Mouse (Mus musculus): ENCODE data around the gene 9930111J21Rik2. TPM values are rescaled to one million over a fixed set of nuclear protein-coding genes. Genes with fewer than 3 reads are reported as not detected.
A peak's percentile ranks its signal among the peaks of the same experiment; 100 is the strongest.
"Not testable (repeated sequence)": the region's sequence is repeated elsewhere in the genome, so short reads cannot be mapped to it uniquely, and the experiment has no call there.

Gene 9930111J21Rik2
- polyA plus RNA-seq, 1 experiment from 2014 or later: 0.86 TPM

GRCm38 (mm10) chr11:48994018-48994417 is 57.0 kb downstream of the 9930111J21Rik2 start, which contains the start of gene Tgtp1:
Gene Tgtp1, minus strand, starts transcription at chr11:48994172.
- POLR2A ChIA-PET; H3K27me3 ChIP-seq; ATAC-seq; DNase-seq (ENCODE audit: low read depth, low spot score); CTCF ChIA-PET: not testable (repeated sequence)
- in situ Hi-C loops (cut with MboI; ENCODE audit: low pct_unique_long_range_greater_than_20kb): loop anchor here (10.0 kb wide), 2 partner anchors 69 to 91 kb away; no protein-coding TSS in a partner anchor

GRCm38 (mm10) chr11:48993296-48993695 is 57.7 kb downstream of the 9930111J21Rik2 start:
- DNase-seq (ENCODE audit: low read depth, low spot score); ATAC-seq: not testable (repeated sequence)

GRCm38 (mm10) chr11:48991740-48992520 is 59.1 kb downstream of the 9930111J21Rik2 start, which contains the start of gene Gm12185:
Gene Gm12185, minus strand, starts transcription at chr11:48992226.
- POLR2A ChIA-PET; H3K27me3 ChIP-seq; DNase-seq (ENCODE audit: low read depth, low spot score); ATAC-seq: not testable (repeated sequence)
- in situ Hi-C loops (cut with MboI; ENCODE audit: low pct_unique_long_range_greater_than_20kb): loop anchor here (10.0 kb wide), 2 partner anchors 67 to 93 kb away; no protein-coding TSS in a partner anchor
- CTCF ChIA-PET: interaction anchor here (1.2 kb wide), 1 partner anchor 93 kb away, joined by 3 read pairs; no protein-coding TSS in a partner anchor

More at GRCm38 (mm10) chr11:48993296-48993695, 57.7 kb downstream of the 9930111J21Rik2 start:
- H3K27me3 ChIP-seq, CTCF ChIA-PET, POLR2A ChIA-PET: not testable (repeated sequence)
- in situ Hi-C loops (cut with MboI; ENCODE audit: low pct_unique_long_range_greater_than_20kb): loop anchor here (10.0 kb wide), 2 partner anchors 68 to 92 kb away; no protein-coding TSS in a partner anchor

GRCm38 (mm10) chr11:48989981-48990380 is 61.1 kb downstream of the 9930111J21Rik2 start:
- ATAC-seq; H3K27me3 ChIP-seq; DNase-seq (ENCODE audit: low read depth, low spot score); POLR2A ChIA-PET; CTCF ChIA-PET: not testable (repeated sequence)
- in situ Hi-C loops (cut with MboI; ENCODE audit: low pct_unique_long_range_greater_than_20kb): loop anchor here (10.0 kb wide), 2 partner anchors 65 to 95 kb away; no protein-coding TSS in a partner anchor

GRCm38 (mm10) chr11:48988219-48988618 is 62.8 kb downstream of the 9930111J21Rik2 start:
- POLR2A ChIA-PET; DNase-seq (ENCODE audit: low read depth, low spot score); CTCF ChIA-PET; ATAC-seq; H3K27me3 ChIP-seq; in situ Hi-C loops (cut with MboI; ENCODE audit: low pct_unique_long_range_greater_than_20kb): not testable (repeated sequence)

GRCm38 (mm10) chr11:48982848-48983247 is 68.2 kb downstream of the 9930111J21Rik2 start:
- CTCF ChIA-PET; DNase-seq (ENCODE audit: low read depth, low spot score); POLR2A ChIA-PET; ATAC-seq; in situ Hi-C loops (cut with MboI; ENCODE audit: low pct_unique_long_range_greater_than_20kb); H3K27me3 ChIP-seq: not testable (repeated sequence)

GRCm38 (mm10) chr11:48980052-48980451 is 71.0 kb downstream of the 9930111J21Rik2 start:
- POLR2A ChIA-PET; H3K27me3 ChIP-seq; in situ Hi-C loops (cut with MboI; ENCODE audit: low pct_unique_long_range_greater_than_20kb); DNase-seq (ENCODE audit: low read depth, low spot score); CTCF ChIA-PET: not testable (repeated sequence)
- ATAC-seq: peak; percentile 83

- ATAC-seq; H3K27me3 ChIP-seq; POLR2A ChIA-PET; DNase-seq (ENCODE audit: low read depth, low spot score); in situ Hi-C loops (cut with MboI; ENCODE audit: low pct_unique_long_range_greater_than_20kb); CTCF ChIA-PET: not testable (repeated sequence)
These were observed 71.8 kb downstream of the 9930111J21Rik2 start, which contains the start of gene 9930111J21Rik1 for GRCm38 (mm10) chr11:48979251-48979650. Gene 9930111J21Rik1, minus strand, starts transcription at chr11:48979398.

- ATAC-seq; POLR2A ChIA-PET; CTCF ChIA-PET; DNase-seq (ENCODE audit: low read depth, low spot score); H3K27me3 ChIP-seq; in situ Hi-C loops (cut with MboI; ENCODE audit: low pct_unique_long_range_greater_than_20kb): not testable (repeated sequence)
These were observed 72.7 kb downstream of the 9930111J21Rik2 start, which contains the start of gene Olfr56 for GRCm38 (mm10) chr11:48978240-48978939. Gene Olfr56, plus strand, starts transcription at chr11:48978889.

GRCm38 (mm10) chr11:48974686-48975085 is 76.4 kb downstream of the 9930111J21Rik2 start:
- H3K27me3 ChIP-seq; POLR2A ChIA-PET; DNase-seq (ENCODE audit: low read depth, low spot score); CTCF ChIA-PET; in situ Hi-C loops (cut with MboI; ENCODE audit: low pct_unique_long_range_greater_than_20kb): not testable (repeated sequence)
- ATAC-seq: peak; percentile 86

Other genes with a start within 250 kb of the 9930111J21Rik2 start
- gene Trim41, start 233.9 kb downstream of the 9930111J21Rik2 start, polyA plus RNA-seq (2021): 63.9 TPM
- gene Trim7, start 225.1 kb downstream of the 9930111J21Rik2 start, polyA plus RNA-seq (2021): 9.5 TPM
- gene Gm12184, start 224.6 kb downstream of the 9930111J21Rik2 start, polyA plus RNA-seq (2021): 3.4 TPM
- gene Irgm1, start 179.6 kb downstream of the 9930111J21Rik2 start, polyA plus RNA-seq (2021): 39.2 TPM
- gene Gm5431, start 149.0 kb downstream of the 9930111J21Rik2 start, polyA plus RNA-seq (2021): 0.15 TPM
- 93.0 TPM for gene Psme2b, start 105.1 kb downstream of the 9930111J21Rik2 start, polyA plus RNA-seq (2021)
- gene Olfr56, start 72.4 kb downstream of the 9930111J21Rik2 start, polyA plus RNA-seq (2021): 0.06 TPM
- 0.62 TPM for gene 9930111J21Rik1, start 71.8 kb downstream of the 9930111J21Rik2 start, polyA plus RNA-seq (2021)
- gene Gm12185, start 59.0 kb downstream of the 9930111J21Rik2 start, polyA plus RNA-seq (2021): 0.68 TPM
- 0.59 TPM for gene Tgtp1, start 57.1 kb downstream of the 9930111J21Rik2 start, polyA plus RNA-seq (2021)
- gene Tgtp2, start 13.0 kb upstream of the 9930111J21Rik2 start, polyA plus RNA-seq (2021): 0.18 TPM
- gene Ifi47, start 25.3 kb upstream of the 9930111J21Rik2 start, polyA plus RNA-seq (2021): 0.81 TPM
- not detected for gene Olfr1396, start 63.6 kb upstream of the 9930111J21Rik2 start, polyA plus RNA-seq (2021)
- gene Olfr1395, start 91.0 kb upstream of the 9930111J21Rik2 start, polyA plus RNA-seq (2021): not detected
- not detected for gene Olfr1394, start 103.1 kb upstream of the 9930111J21Rik2 start, polyA plus RNA-seq (2021)
- gene Btnl9, start 135.9 kb upstream of the 9930111J21Rik2 start, polyA plus RNA-seq (2021): not detected
- 31.9 TPM for gene Zfp62, start 152.1 kb upstream of the 9930111J21Rik2 start, polyA plus RNA-seq (2021)
- 81.9 TPM for gene Mgat1, start 192.9 kb upstream of the 9930111J21Rik2 start, polyA plus RNA-seq (2021)
- 0.04 TPM for gene Olfr1393, start 227.1 kb upstream of the 9930111J21Rik2 start, polyA plus RNA-seq (2021)
- gene Olfr1392, start 234.0 kb upstream of the 9930111J21Rik2 start, polyA plus RNA-seq (2021): 0.14 TPM

Data from Patski (cell line).